Mouse (Mus musculus): ENCODE data around the gene Large2.

Gene Large2

DNA sequence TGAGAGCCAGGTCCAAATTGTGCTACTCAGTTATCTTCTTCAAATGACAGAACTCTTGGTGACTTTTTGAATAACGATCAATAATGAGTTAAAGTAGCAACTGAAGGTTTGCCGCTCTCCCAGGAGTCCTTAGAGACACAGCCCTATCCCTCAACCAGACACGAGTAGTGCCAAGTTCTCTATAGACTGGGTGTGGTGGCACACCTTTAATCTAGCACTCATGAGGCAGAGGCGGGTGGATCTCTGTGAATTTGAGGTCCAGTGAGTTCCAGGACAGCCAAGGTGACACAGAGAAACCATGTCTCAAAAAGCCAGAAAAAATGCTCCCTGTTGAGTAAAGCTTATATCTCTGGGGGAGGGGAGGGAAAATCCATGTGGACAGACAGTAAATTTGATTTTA is 47.1 kb downstream of the Large2 start:
- DNase-seq (ENCODE audit: low spot score): no peak

DNA sequence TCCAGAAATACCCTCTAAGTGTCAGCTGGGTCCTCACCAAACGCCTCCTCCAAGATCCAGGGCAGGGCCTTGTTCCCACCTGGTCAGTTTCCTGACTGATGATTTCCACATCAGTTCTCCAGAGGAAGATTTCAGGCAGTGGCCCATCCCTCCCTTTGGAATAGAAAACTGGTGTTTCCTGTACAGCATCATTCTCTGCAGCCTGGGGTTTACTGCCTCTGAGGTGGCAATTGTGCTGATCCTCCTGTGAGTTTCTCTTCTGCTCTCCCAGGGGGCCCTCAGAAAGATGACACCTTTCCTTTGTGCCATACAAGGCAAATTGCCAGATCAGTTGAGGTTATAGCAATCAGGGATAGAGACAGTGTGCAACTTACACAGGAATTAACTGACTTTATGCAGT is 48.4 kb downstream of the Large2 start:
- no peak for DNase-seq (ENCODE audit: low spot score)

DNA sequence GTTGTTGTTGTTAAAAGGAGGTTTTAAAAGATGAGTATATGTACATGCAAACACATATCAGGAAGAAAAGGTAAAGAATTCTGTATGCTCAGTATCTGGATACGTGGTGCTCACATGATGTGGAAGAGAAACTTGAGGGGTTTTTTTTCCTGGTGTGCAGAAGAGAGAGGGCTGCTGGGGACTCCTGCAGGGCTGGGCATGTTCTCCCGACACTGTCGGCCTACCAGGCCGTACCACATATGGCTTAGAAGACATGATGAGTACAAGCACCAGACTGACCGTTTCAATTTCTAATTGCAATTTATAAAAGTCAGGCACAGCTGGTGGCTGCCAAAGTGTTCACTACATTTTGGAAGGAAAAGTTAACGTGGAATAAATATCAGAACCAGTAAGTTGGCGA is 49.0 kb downstream of the Large2 start:
- DNase-seq (ENCODE audit: low spot score): no peak

DNA sequence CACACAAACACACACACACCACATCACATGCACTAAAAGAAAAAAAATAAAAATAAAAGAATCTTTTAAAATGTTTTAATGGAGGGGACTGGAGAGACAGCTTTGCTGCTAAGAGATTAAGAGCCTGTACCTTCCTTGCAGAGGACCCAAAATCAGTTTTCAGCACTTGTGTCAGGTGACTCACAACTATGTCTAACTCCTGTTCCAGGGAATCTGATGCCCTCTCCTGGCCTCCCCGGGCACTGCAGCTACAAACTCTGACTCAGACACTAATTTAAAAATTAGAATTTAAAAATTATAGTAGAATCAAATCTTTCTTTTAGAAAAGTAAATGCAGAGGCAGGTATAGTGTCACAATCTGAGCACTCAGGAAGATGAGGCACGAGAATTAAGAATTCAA is 52.0 kb downstream of the Large2 start:
- DNase-seq (ENCODE audit: low spot score): peak; percentile 39

DNA sequence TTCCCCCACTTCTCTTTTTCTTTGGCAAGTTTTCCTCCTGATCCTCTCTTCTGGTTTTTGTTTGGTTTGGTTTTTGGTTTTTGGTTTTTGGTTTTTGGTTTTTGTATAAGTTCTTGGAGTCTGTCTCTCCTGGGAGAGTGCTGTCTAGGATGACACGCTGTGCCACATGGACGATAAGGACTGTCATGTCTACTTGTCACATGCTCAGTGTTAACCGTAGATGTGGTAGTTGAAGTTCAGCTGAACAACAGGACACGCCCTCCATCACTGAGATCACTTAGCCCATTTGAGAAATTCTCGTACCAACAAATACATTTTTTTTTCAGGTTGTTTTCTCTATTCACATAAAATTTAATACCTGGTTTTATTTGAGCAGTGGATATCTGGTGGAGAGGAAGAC is 57.4 kb downstream of the Large2 start:
- no peak for DNase-seq (ENCODE audit: low spot score)

DNA sequence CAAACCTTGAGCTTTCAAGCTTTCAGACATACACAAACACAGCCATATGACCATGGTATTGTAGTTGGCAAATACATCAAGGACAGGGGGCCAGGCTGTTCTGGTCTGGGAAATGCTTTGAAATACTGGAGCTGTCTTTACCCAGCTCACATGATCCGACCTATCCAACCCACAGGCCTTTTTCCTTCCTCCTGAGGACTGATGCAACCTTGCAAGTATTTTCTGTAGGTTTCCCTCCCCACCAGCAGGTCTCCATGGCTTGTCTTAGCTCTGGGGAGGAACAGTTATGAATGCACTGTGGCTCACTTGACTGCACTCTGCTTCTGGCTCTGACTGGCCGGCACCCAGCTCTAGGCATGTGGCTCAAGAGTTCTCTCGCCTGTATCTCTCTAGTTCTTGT is 58.0 kb downstream of the Large2 start:
- DNase-seq (ENCODE audit: low spot score): no peak
